15 mouse cellular contexts compared by ENCODE assay signal in genomic region chr4:118143679-118144078, GRCm38 (mm10). TPM values are rescaled to one million over a fixed set of nuclear protein-coding genes. Genes with fewer than 3 reads are reported as not detected.
DNase-seq lines count a peak whose midpoint lies in the region; ATAC-seq and TF ChIP-seq lines count a peak whose summit lies in the region.
"Had no signal": no experiment of that assay in that cellular context is flagged by ENCODE, and none has a peak within 500 bp of the region (broad histone marks: within the 10 kb centered on the region; RNA-seq: fewer than 3 reads in every experiment).

No protein-coding gene starts in this region.

- H3K36me3 ChIP-seq in kidney, adult 2 months (ENCODE audit: control insufficient read depth, insufficient read depth, low read length): peaks cover 9% of the 10 kb centered on the region
- peaks cover 64% of the 10 kb centered on the region for H3K36me3 ChIP-seq in forebrain, embryonic 16.5 days (ENCODE audit: control insufficient read depth, insufficient read depth)

- no peaks in the 10 kb centered on the region for H3K27me3 ChIP-seq in kidney, adult 2 months (replicated peaks; ENCODE audit: control insufficient read depth, insufficient read depth, low read length)
- H3K27me3 ChIP-seq in forebrain, embryonic 16.5 days (replicated peaks; ENCODE audit: control insufficient read depth, insufficient read depth, low read length): no peaks in the 10 kb centered on the region
- H3K27me3 ChIP-seq: embryonic facial prominence, embryonic 15.5 days; forebrain, embryonic 12.5 days; limb, embryonic 12.5 days had no signal

- H3K9me3 ChIP-seq in forebrain, embryonic 16.5 days (ENCODE audit: control insufficient read depth, low read length): no peaks in the 10 kb centered on the region
- H3K9me3 ChIP-seq: embryonic facial prominence, embryonic 15.5 days; forebrain, embryonic 12.5 days; limb, embryonic 12.5 days had no signal

- H3K4me1 ChIP-seq in kidney, adult 2 months (ENCODE audit: control insufficient read depth, insufficient read depth, low read length): peaks cover 23% of the 10 kb centered on the region
- 0 out of 2 replicates have a peak, but pooled peaks cover 3% of the 10 kb centered on the region for H3K4me1 ChIP-seq in lung, adult 2 months (ENCODE audit: control insufficient read depth, insufficient read depth, low read length)
- no peaks in the 10 kb centered on the region for H3K4me1 ChIP-seq in forebrain, embryonic 16.5 days (replicated peaks; ENCODE audit: control insufficient read depth, insufficient read depth, low read length)
- H3K4me1 ChIP-seq: forebrain, embryonic 12.5 days; limb, embryonic 12.5 days had no signal

- ATAC-seq in forebrain, embryonic 16.5 days: no peak

- no peak for TF ChIP-seq POLR2A in kidney, adult 2 months (IDR thresholded peaks at IDR 0.05; ENCODE audit: low read depth, low read length)
- TF ChIP-seq POLR2A in lung, adult 2 months (IDR thresholded peaks at IDR 0.05; ENCODE audit: borderline replicate concordance, extremely low read depth, low read depth, low read length): no peak

- H3K4me2 ChIP-seq in forebrain, embryonic 16.5 days (ENCODE audit: low read length): no peak overlapping the region
- H3K4me2 ChIP-seq: embryonic facial prominence, embryonic 15.5 days; forebrain, embryonic 12.5 days; hindbrain, embryonic 14.5 days; limb, embryonic 12.5 days had no signal

- H3K27ac ChIP-seq in layer of hippocampus, adult 2 months: peak overlapping the region; percentile 29; the same call in 1 of the 2 replicates
- peak overlapping the region; percentile 55 for H3K27ac ChIP-seq in kidney, adult 2 months (ENCODE audit: insufficient read depth, low read depth, low read length)
- H3K27ac ChIP-seq in forebrain, embryonic 16.5 days (ENCODE audit: low read length): no peak overlapping the region
- H3K27ac ChIP-seq: embryonic facial prominence, embryonic 15.5 days; forebrain, embryonic 12.5 days; hindbrain, embryonic 14.5 days; limb, embryonic 12.5 days had no signal

- no peak for TF ChIP-seq CTCF in layer of hippocampus, adult 2 months (conservative IDR thresholded peaks at IDR 0.05)
- no peak for TF ChIP-seq CTCF in kidney, adult 2 months (conservative IDR thresholded peaks at IDR 0.05; ENCODE audit: insufficient read depth, insufficient read length, low read depth, low read length)
- no peak for TF ChIP-seq CTCF in lung, adult 2 months (IDR thresholded peaks at IDR 0.05; ENCODE audit: insufficient read depth, low read length)

- no peak overlapping the region for H3K9ac ChIP-seq in forebrain, embryonic 16.5 days (replicated peaks; ENCODE audit: low read depth, low read length)
- H3K9ac ChIP-seq: embryonic facial prominence, embryonic 15.5 days; forebrain, embryonic 12.5 days; hindbrain, embryonic 14.5 days; limb, embryonic 12.5 days had no signal

- peak; percentile 63 for DNase-seq in adrenal gland, adult 2 months
- no peak for DNase-seq in adrenal gland, postnatal 25 days
- DNase-seq in layer of hippocampus, adult 2 months (ENCODE audit: low spot score in 2 of 2): no peak
- DNase-seq in layer of hippocampus, postnatal 10 days (ENCODE audit: low spot score in 2 of 2): no peak
- peak; percentile 93 for DNase-seq in kidney, adult 2 months
- DNase-seq in kidney, postnatal 36 days: peak; percentile 82 to 92
- DNase-seq in lung, adult 2 months: no peak
- DNase-seq: cerebellum, adult 11-12 months; midbrain, embryonic 14.5 days; thymus, postnatal 4 days had no signal

- 49% methylated on average over 7 of the region's 7 CpGs for WGBS in kidney, adult 2 months
- WGBS in lung, adult 2 months: 75% methylated on average over 7 of the region's 7 CpGs
- WGBS in forebrain, embryonic 16.5 days: 83% methylated on average over 7 of the region's 7 CpGs

- no peak overlapping the region for H3K4me3 ChIP-seq in layer of hippocampus, adult 2 months
- no peak overlapping the region for H3K4me3 ChIP-seq in kidney, adult 2 months (ENCODE audit: insufficient read depth, low read depth, low read length)
- no peak overlapping the region for H3K4me3 ChIP-seq in lung, adult 2 months (replicated peaks; ENCODE audit: extremely low read depth, low read depth, low read length)
- H3K4me3 ChIP-seq in forebrain, embryonic 16.5 days (replicated peaks; ENCODE audit: low read length): no peak overlapping the region
- H3K4me3 ChIP-seq: embryonic facial prominence, embryonic 15.5 days; forebrain, embryonic 12.5 days; limb, embryonic 12.5 days had no signal

RNA-seq across cellular contexts. Expression of gene St3gal3, which starts 9.0 kb away (rescaled TPM):
- 10 to 100 TPM; 36.7 to 45.8 TPM for total RNA-seq in adrenal gland, adult 2 months (2021)
- 44.3 and 56.7 TPM in 2 replicates for polyA plus RNA-seq in adrenal gland, adult 2 months (2012; rRNA removed)
- 33.0 and 36.1 TPM in 2 replicates for total RNA-seq in adrenal gland, postnatal 25 days (2021)
- 10 to 100 TPM; 41.9 to 42.1 TPM for total RNA-seq in layer of hippocampus, adult 2 months (2021)
- total RNA-seq in layer of hippocampus, postnatal 10 days (2021): 10 to 100 TPM; 37.6 to 38.3 TPM
- 49.1 and 50.7 TPM in 2 replicates for polyA plus RNA-seq in kidney, adult 2 months (2012; rRNA removed)
- polyA plus RNA-seq in lung, adult 2 months (2012; rRNA removed): 20.1 and 23.4 TPM in 2 replicates
- polyA plus RNA-seq in forebrain, embryonic 16.5 days (2015; fragmentation: Nextera tagmentation; extraction: Ambion mirVana): 12.6 and 14.1 TPM in 2 replicates

RNA-seq across cellular contexts. Expression of gene Kdm4a, which starts 36.2 kb away (rescaled TPM):
- 10 to 100 TPM; 37.5 to 40.1 TPM for total RNA-seq in adrenal gland, adult 2 months (2021)
- 25.1 and 29.6 TPM in 2 replicates for polyA plus RNA-seq in adrenal gland, adult 2 months (2012; rRNA removed)
- total RNA-seq in adrenal gland, postnatal 25 days (2021): 47.8 and 57.9 TPM in 2 replicates
- 10 to 100 TPM; 48.8 to 50.1 TPM for total RNA-seq in layer of hippocampus, adult 2 months (2021)
- 10 to 100 TPM; 56.5 to 66.7 TPM for total RNA-seq in layer of hippocampus, postnatal 10 days (2021)
- polyA plus RNA-seq in kidney, adult 2 months (2012; rRNA removed): 31.9 and 34.0 TPM in 2 replicates
- polyA plus RNA-seq in lung, adult 2 months (2012; rRNA removed): 25.6 and 36.0 TPM in 2 replicates
- 61.5 and 65.7 TPM in 2 replicates for polyA plus RNA-seq in forebrain, embryonic 16.5 days (2015; fragmentation: Nextera tagmentation; extraction: Ambion mirVana)

Comparison
In these comparisons a context has a peak if more than half of its experiments do, and no peak if none do; other contexts are left out.
1. DNase-seq: peak in adrenal gland, adult 2 months (single experiment), kidney, adult 2 months (single experiment) and kidney, postnatal 36 days (2 of 2); none in adrenal gland, postnatal 25 days (single experiment), layer of hippocampus, adult 2 months (0 of 2), layer of hippocampus, postnatal 10 days (0 of 2) and lung, adult 2 months (single experiment).